Mouse (Mus musculus) hindbrain, embryonic 15.5 days (tissue): Measurements from ENCODE around the gene Hnrnpul1. TPM values are rescaled to one million over a fixed set of nuclear protein-coding genes. Genes with fewer than 3 reads are reported as not detected.

Experiments
- ATAC-seq: fragments of 200-750 bp; cut with Nextera tagmentation; 2 replicates; pipeline ENCODE4 v1.8.0; 2017; ENCODE audit warnings: low read depth, moderate number of reproducible peaks, moderate TSS enrichment; ENCODE audit not compliant: low FRiP score
- H3K27ac ChIP-seq: fragments of 300-500 bp; sonication (generic); replicated peaks from 2 replicates; pipeline ENCODE4 v1.5.1; 2015; ENCODE audit warnings: mild to moderate bottlenecking, inconsistent platforms
- H3K27me3 ChIP-seq: fragments of 300-500 bp; sonication (generic); 2 replicates; pipeline ENCODE4 v1.6.1; 2015; ENCODE audit warnings: control low read depth, inconsistent platforms
- H3K36me3 ChIP-seq: fragments of 300-500 bp; sonication (generic); 2 replicates; pipeline ENCODE4 v1.6.1; 2015; ENCODE audit warnings: control low read depth, inconsistent platforms
- H3K4me1 ChIP-seq: fragments of 300-500 bp; sonication (generic); replicated peaks from 2 replicates; pipeline ENCODE4 v1.6.1; 2015; ENCODE audit warnings: control low read depth, inconsistent platforms
- H3K4me2 ChIP-seq: fragments of 300-500 bp; sonication (generic); 2 replicates; pipeline ENCODE4 v1.6.1; 2015; ENCODE audit warnings: moderate library complexity, mild to moderate bottlenecking, inconsistent platforms
- H3K4me3 ChIP-seq: fragments of 300-500 bp; sonication (generic); 2 replicates; pipeline ENCODE4 v1.5.1; 2015; ENCODE audit warnings: mild to moderate bottlenecking, inconsistent platforms
- H3K9ac ChIP-seq: fragments of 300-500 bp; sonication (generic); 2 replicates; pipeline ENCODE4 v1.6.1; 2015; ENCODE audit warnings: inconsistent platforms
- H3K9me3 ChIP-seq: fragments of 300-500 bp; sonication (generic); 2 replicates; pipeline ENCODE4 v1.6.1; 2016; ENCODE audit warnings: control low read depth, inconsistent platforms
- WGBS: fragments of 180-500 bp; shearing (Covaris S2); methylation state at CpG from one replicate; pipeline ENCODE4 v1.1.7; 2015; 5-methylcytosine and 5-hydroxymethylcytosine counted together
- polyA plus RNA-seq: library from polyadenylated mRNA; unstranded; fragments of >200 nt; fragmentation: Nextera tagmentation; extraction: Ambion mirVana; gene quantifications from 2 replicates; pipeline ENCODE4 v1.2.1, GENCODE M21; 2015

Gene Hnrnpul1
- polyA plus RNA-seq, 1 experiment from 2014 or later: 43.7 TPM

DNA sequence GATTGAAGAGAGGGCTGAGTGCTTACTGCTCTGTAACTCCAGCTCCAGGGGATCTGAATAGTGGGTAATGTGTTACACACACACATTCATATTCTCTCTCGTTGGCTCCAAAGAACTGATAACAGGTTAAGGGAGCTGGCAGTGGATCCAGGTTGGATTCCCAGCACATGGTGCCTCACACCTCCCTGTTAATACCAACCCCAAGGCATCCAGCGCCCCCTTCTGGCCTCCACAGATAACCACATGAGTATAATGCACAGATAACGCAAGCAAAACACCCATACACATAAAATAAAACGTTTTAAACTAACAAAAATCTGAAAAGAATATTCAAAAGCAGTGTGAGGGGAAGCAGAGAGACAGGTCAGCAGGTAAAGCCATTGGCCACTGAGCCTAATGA lies 82.1 kb downstream of the Hnrnpul1 start:
- ATAC-seq: no peak
- Histone ChIP-seq H3K9ac (no peak overlapping the region), H3K4me1 (peaks cover 14% of the 10 kb centered on the region), H3K36me3 (peaks cover 11% of the 10 kb centered on the region; the same call in 1 of the 2 replicates), H3K27ac (no peak overlapping the region), H3K27me3 (peaks cover 13% of the 10 kb centered on the region), H3K4me3 (no peak overlapping the region), H3K4me2 (no peak overlapping the region), H3K9me3 (no peaks in the 10 kb centered on the region)
- WGBS: 53% methylated on average over 4 of the region's 4 CpGs

DNA sequence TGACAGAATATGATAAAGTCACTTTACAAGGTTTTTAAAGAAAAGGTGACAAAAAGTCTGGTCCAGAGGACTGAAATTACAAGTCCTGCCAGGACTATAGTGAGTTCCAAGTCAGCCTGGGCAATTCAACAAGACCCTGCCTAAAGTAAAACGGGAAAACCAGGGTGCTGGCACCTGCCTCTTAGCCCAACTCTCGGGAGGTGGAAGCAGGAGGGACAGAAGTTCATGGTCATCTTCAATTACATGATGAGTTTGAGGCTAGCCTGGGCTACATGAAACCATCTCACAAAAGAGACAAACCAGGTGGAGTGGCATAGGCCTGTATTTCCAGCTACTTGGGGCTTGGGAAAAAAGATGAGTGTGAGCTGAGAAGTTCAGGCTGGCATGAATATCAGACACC lies 82.9 kb downstream of the Hnrnpul1 start:
- WGBS: 76% methylated on average over 2 of the region's 2 CpGs
- H3K36me3 ChIP-seq: peaks cover 14% of the 10 kb centered on the region; the same call in 1 of the 2 replicates
- peaks cover 14% of the 10 kb centered on the region for H3K4me1 ChIP-seq
- no peak overlapping the region for H3K27ac ChIP-seq
- no peak overlapping the region for H3K4me2 ChIP-seq
- no peak overlapping the region for H3K4me3 ChIP-seq
- no peak for ATAC-seq
- H3K27me3 ChIP-seq: peaks cover 13% of the 10 kb centered on the region
- H3K9me3 ChIP-seq: no peaks in the 10 kb centered on the region
- H3K9ac ChIP-seq: no peak overlapping the region

Other genes with a start within 250 kb of the Hnrnpul1 start
- 0.08 and 0.12 TPM in 2 replicates for gene Ceacam2, start 214.9 kb downstream of the Hnrnpul1 start, polyA plus RNA-seq
- gene Erich4, start 138.9 kb downstream of the Hnrnpul1 start, polyA plus RNA-seq: 0.18 TPM in 1 of 2 replicates, not detected in the other
- gene Dmac2, start 135.3 kb downstream of the Hnrnpul1 start, polyA plus RNA-seq: 46.5 and 48.5 TPM in 2 replicates
- gene B3gnt8, start 128.1 kb downstream of the Hnrnpul1 start, polyA plus RNA-seq: 0.89 and 1.5 TPM in 2 replicates
- 43.6 and 44.9 TPM in 2 replicates for gene Bckdha, start 95.8 kb downstream of the Hnrnpul1 start, polyA plus RNA-seq
- gene Exosc5, start 95.6 kb downstream of the Hnrnpul1 start, polyA plus RNA-seq: 39.3 and 41.8 TPM in 2 replicates
- 65.6 and 72.7 TPM in 2 replicates for gene Tmem91, start 79.6 kb downstream of the Hnrnpul1 start, polyA plus RNA-seq
- 41.1 and 42.8 TPM in 2 replicates for gene B9d2, start 74.0 kb downstream of the Hnrnpul1 start, polyA plus RNA-seq
- gene Tgfb1, start 67.8 kb downstream of the Hnrnpul1 start, polyA plus RNA-seq: 0.84 and 0.87 TPM in 2 replicates
- gene Ccdc97, start 35.7 kb downstream of the Hnrnpul1 start, polyA plus RNA-seq: 30.9 and 40.9 TPM in 2 replicates
- gene Axl, start 33.9 kb upstream of the Hnrnpul1 start, polyA plus RNA-seq: 22.5 and 23.1 TPM in 2 replicates
- gene Cyp2s1, start 62.2 kb upstream of the Hnrnpul1 start, polyA plus RNA-seq: 3.2 and 3.3 TPM in 2 replicates
- not detected in 2 replicates for gene Cyp2b10, start 142.9 kb upstream of the Hnrnpul1 start, polyA plus RNA-seq